Mouse (Mus musculus) heart, postnatal 0 days (tissue): ENCODE results near the gene Topbp1.

ENCODE experiments used
- CTCF ChIP-seq: IDR thresholded peaks from 2 replicates; pipeline ENCODE4 v1.5.1; 2016; ENCODE audit warnings: antibody characterized with exemption, control low read depth, low read depth
- EP300 ChIP-seq: IDR thresholded peaks from 2 replicates; pipeline ENCODE4 v1.6.1; 2016; ENCODE audit warnings: antibody characterized with exemption, low read depth

GRCm38 (mm10) chr9:103265778-103266177 lies 39.2 kb upstream of the Topbp1 start:
- TF ChIP-seq CTCF: no peak
- no peak for TF ChIP-seq EP300
